Mouse (Mus musculus) adrenal gland (tissue): ENCODE measurements around the gene Mvb12b.

ENCODE experiments used
- intact Hi-C: fragments of 180-260 bp; cut with DNase I; formaldehyde crosslinking; loops from one replicate; pipeline ENCODE4 v1.15.1; 2025

Gene Mvb12b

GRCm38 (mm10) chr2:33737128-33737527 lies 150.6 kb downstream of the Mvb12b start:
- intact Hi-C loops, result loop anchor here (5.0 kb wide), 1 partner anchor 245 kb away; no protein-coding TSS in a partner anchor

- intact Hi-C loops, result loop anchor here (1.0 to 5.0 kb wide), 2 partner anchors 54 to 244 kb away; no protein-coding TSS in a partner anchor
These were observed 151.0 kb downstream of the Mvb12b start for GRCm38 (mm10) chr2:33736722-33737121.

GRCm38 (mm10) chr2:33734781-33735485 lies 152.8 kb downstream of the Mvb12b start:
- intact Hi-C loops, result loop anchor here (5.0 kb wide), 1 partner anchor 243 kb away; no protein-coding TSS in a partner anchor

GRCm38 (mm10) chr2:33729701-33730100 lies 158.0 kb downstream of the Mvb12b start:
- intact Hi-C loops, result no loop called here

- intact Hi-C loops, result no loop called here
These were observed 160.5 kb downstream of the Mvb12b start for GRCm38 (mm10) chr2:33727199-33727598.

GRCm38 (mm10) chr2:33720380-33720898 lies 167.3 kb downstream of the Mvb12b start:
- intact Hi-C loops, result no loop called here

GRCm38 (mm10) chr2:33719339-33720066 lies 168.2 kb downstream of the Mvb12b start:
- intact Hi-C loops, result no loop called here

GRCm38 (mm10) chr2:33718561-33718960 lies 169.2 kb downstream of the Mvb12b start:
- intact Hi-C loops, result no loop called here

GRCm38 (mm10) chr2:33717821-33718351 lies 169.9 kb downstream of the Mvb12b start:
- intact Hi-C loops, result no loop called here

GRCm38 (mm10) chr2:33717378-33717777 lies 170.4 kb downstream of the Mvb12b start:
- intact Hi-C loops, result no loop called here

GRCm38 (mm10) chr2:33716878-33717277 lies 170.9 kb downstream of the Mvb12b start:
- intact Hi-C loops, result no loop called here

GRCm38 (mm10) chr2:33714932-33715331 lies 172.8 kb downstream of the Mvb12b start:
- intact Hi-C loops, result no loop called here

- intact Hi-C loops, result no loop called here
These were observed 174.0 kb downstream of the Mvb12b start for GRCm38 (mm10) chr2:33713580-33714260.

GRCm38 (mm10) chr2:33712811-33713210 lies 174.9 kb downstream of the Mvb12b start:
- intact Hi-C loops, result no loop called here

GRCm38 (mm10) chr2:33708831-33709230 lies 178.9 kb downstream of the Mvb12b start:
- intact Hi-C loops, result no loop called here

- intact Hi-C loops, result no loop called here
These were observed 179.7 kb downstream of the Mvb12b start for GRCm38 (mm10) chr2:33708096-33708495.

GRCm38 (mm10) chr2:33706403-33706802 lies 181.3 kb downstream of the Mvb12b start:
- intact Hi-C loops, result no loop called here

- intact Hi-C loops, result no loop called here
These were observed 181.9 kb downstream of the Mvb12b start for GRCm38 (mm10) chr2:33705687-33706320.

GRCm38 (mm10) chr2:33703286-33703685 lies 184.5 kb downstream of the Mvb12b start:
- intact Hi-C loops, result no loop called here

GRCm38 (mm10) chr2:33702705-33703104 lies 185.0 kb downstream of the Mvb12b start:
- intact Hi-C loops, result no loop called here

GRCm38 (mm10) chr2:33701446-33701815 lies 186.3 kb downstream of the Mvb12b start:
- intact Hi-C loops, result no loop called here
